Mouse (Mus musculus): ENCODE measurements around the gene Fto.

DNA sequence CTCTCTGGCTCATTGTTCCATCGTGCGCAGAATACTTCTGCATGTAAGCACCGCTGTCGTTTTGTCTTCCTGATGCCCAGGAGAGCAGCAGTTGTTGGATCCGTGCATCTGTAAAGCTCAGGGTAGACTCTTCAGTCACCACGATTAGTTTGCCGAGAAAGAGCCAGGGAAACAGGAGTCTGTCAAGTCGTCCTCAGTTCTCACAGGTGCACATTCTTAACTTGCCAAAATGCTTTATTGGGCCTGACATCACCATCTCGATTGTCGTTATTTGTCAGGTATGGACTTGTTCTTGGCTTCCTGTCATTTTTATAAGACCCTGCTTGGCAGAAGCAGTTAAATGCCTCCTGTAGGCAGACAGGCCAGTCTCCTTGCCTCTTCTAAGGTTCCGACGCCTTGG lies 96.7 kb downstream of the Fto start:
- TF ChIP-seq CTCF (IDR thresholded peaks at IDR 0.05; ENCODE audit: low read depth): no peak
- no peak for TF ChIP-seq EP300 (IDR thresholded peaks at IDR 0.05; ENCODE audit: low read depth)

Data from liver, embryonic 14.5 days (tissue).